ENCODE assay signal across 10 mouse cellular contexts in the genomic region with DNA sequence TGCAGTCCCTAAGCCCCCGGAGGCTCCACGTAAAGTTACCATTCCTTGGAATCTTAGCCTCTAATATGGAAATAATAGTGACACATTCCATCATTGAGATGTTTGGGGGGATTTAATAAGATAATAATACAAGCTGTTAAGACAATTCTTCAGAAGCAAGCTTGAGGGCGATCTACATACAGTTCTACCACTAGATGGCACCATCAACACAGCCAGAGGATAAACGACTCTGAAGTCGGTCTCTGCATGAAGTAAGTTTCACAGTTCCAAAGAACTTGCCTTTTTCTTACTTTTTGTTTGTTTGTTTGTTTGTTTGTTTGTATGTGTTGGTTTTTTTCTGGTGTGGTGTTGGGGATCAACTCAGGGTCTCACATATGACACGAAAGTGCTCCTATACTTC. TPM values are rescaled to one million over a fixed set of nuclear protein-coding genes. Genes with fewer than 3 reads are reported as not detected.
DNase-seq lines count a peak whose midpoint lies in the region; ATAC-seq and TF ChIP-seq lines count a peak whose summit lies in the region.
"Had no signal": no experiment of that assay in that cellular context is flagged by ENCODE, and none has a peak within 500 bp of the region (broad histone marks: within the 10 kb centered on the region; RNA-seq: fewer than 3 reads in every experiment).

No protein-coding gene starts in this region.

- H3K27ac ChIP-seq in thymus, adult 2 months (ENCODE audit: control insufficient read depth, insufficient read depth, low read length), result no peak overlapping the region
- H3K27ac ChIP-seq: embryonic facial prominence, embryonic 15.5 days; lung, embryonic 15.5 days had no signal

- no peak for TF ChIP-seq POLR2A in thymus, adult 2 months (IDR thresholded peaks at IDR 0.05; ENCODE audit: control insufficient read depth, extremely low read depth, insufficient read depth, low read length, poor library complexity)

- intact Hi-C loops in left cerebral cortex, postnatal 36 days (cut with DNase I), result loop anchor here (1.0 to 5.0 kb wide), 5 partner anchors 141 to 1471 kb away; no protein-coding TSS in a partner anchor

- H3K4me1 ChIP-seq in thymus, adult 2 months (replicated peaks; ENCODE audit: control insufficient read depth, insufficient read depth, low read length), result peaks cover 3% of the 10 kb centered on the region; the same call in 1 of the 2 replicates
- H3K4me1 ChIP-seq: embryonic facial prominence, embryonic 15.5 days had no signal

- TF ChIP-seq CTCF in thymus, adult 2 months (IDR thresholded peaks at IDR 0.05; ENCODE audit: borderline replicate concordance, control insufficient read depth, extremely low read depth, insufficient read depth, low read length, poor library complexity), result no peak

- peak; percentile 21 for DNase-seq in heart, adult 8-10 months (ENCODE audit: low spot score)
- no peak for DNase-seq in heart, adult 9 months (ENCODE audit: low spot score in 2 of 2)
- DNase-seq in thymus, adult 2 months, result peak; percentile 21
- no peak for DNase-seq in thymus, adult 18-20 months
- DNase-seq in lung, postnatal 10 days, result peak; percentile 43
- DNase-seq in ovary, postnatal 36 days (ENCODE audit: low spot score), result no peak
- no peak for DNase-seq in left cerebral cortex, postnatal 36 days (ENCODE audit: low spot score in 2 of 2)

- peak; percentile 66 for ATAC-seq in common myeloid progenitor, adult 5-6 weeks (replicated peaks; ENCODE audit: low read depth, poor library complexity, severe bottlenecking)

- H3K27me3 ChIP-seq in thymus, adult 2 months (ENCODE audit: control insufficient read depth, insufficient read depth, low read length), result no peaks in the 10 kb centered on the region

- no peaks in the 10 kb centered on the region for H3K36me3 ChIP-seq in thymus, adult 2 months (ENCODE audit: control insufficient read depth, insufficient read depth, low read length)
- H3K36me3 ChIP-seq: embryonic facial prominence, embryonic 15.5 days; lung, embryonic 15.5 days had no signal

- H3K4me3 ChIP-seq in thymus, adult 2 months (ENCODE audit: control insufficient read depth, insufficient read depth, low read length), result no peak overlapping the region
- H3K4me3 ChIP-seq: embryonic facial prominence, embryonic 15.5 days; lung, embryonic 15.5 days had no signal

- WGBS in thymus, adult 2 months, result 5% methylated on average over 6 of the region's 6 CpGs

RNA-seq across cellular contexts. Expression of gene Gja8, which starts 10.4 kb away (rescaled TPM):
- total RNA-seq in heart, adult 8-10 months (2022), result under 1 TPM in 1 of 4 experiments, not detected in 3; 0.03 TPM
- polyA plus RNA-seq in thymus, adult 2 months (2012; rRNA removed), result 0.01 TPM in 2 replicates
- total RNA-seq in common myeloid progenitor, adult 5-6 weeks (2017), result not detected in 2 replicates
- not detected for total RNA-seq in left cerebral cortex, postnatal 36 days (2021)

RNA-seq across cellular contexts. Expression of gene Gpr89, which starts 31.1 kb away (rescaled TPM):
- 10 to 100 TPM; 21.3 to 24.7 (median 23.3) TPM for total RNA-seq in heart, adult 8-10 months (2022)
- polyA plus RNA-seq in thymus, adult 2 months (2012; rRNA removed), result 17.3 and 19.5 TPM in 2 replicates
- 29.1 and 40.7 TPM in 2 replicates for total RNA-seq in common myeloid progenitor, adult 5-6 weeks (2017)
- 10 to 100 TPM; 44.6 to 48.8 TPM for total RNA-seq in left cerebral cortex, postnatal 36 days (2021)

RNA-seq across cellular contexts. Expression of gene Gja5, which starts 31.7 kb away (rescaled TPM):
- total RNA-seq in heart, adult 8-10 months (2022), result 10 to 100 TPM; 16.6 to 20.9 (median 17.2) TPM
- polyA plus RNA-seq in thymus, adult 2 months (2012; rRNA removed), result 1.2 and 2.1 TPM in 2 replicates
- total RNA-seq in common myeloid progenitor, adult 5-6 weeks (2017), result 0.05 TPM in 1 of 2 replicates, not detected in the other
- 1 to 10 TPM in 1 of 2 experiments, under 1 TPM in 1; 0.84 to 2.0 TPM for total RNA-seq in left cerebral cortex, postnatal 36 days (2021)

Comparison
In these comparisons a context has a peak if more than half of its experiments do, and no peak if none do; other contexts are left out.
1. DNase-seq: peak in heart, adult 8-10 months (single experiment), thymus, adult 2 months (single experiment) and lung, postnatal 10 days (single experiment); none in heart, adult 9 months (0 of 2), thymus, adult 18-20 months (0 of 2), ovary, postnatal 36 days (single experiment) and left cerebral cortex, postnatal 36 days (0 of 2).
2. RNA of gene Gja5, which starts 31.7 kb away (total RNA-seq): 16.6 to 20.9 TPM in heart, adult 8-10 months; 0.84 to 2.0 TPM in left cerebral cortex, postnatal 36 days and 0.05 TPM in common myeloid progenitor, adult 5-6 weeks; every median in the first group is over 4 times any median in the second.